In the genomic region with DNA sequence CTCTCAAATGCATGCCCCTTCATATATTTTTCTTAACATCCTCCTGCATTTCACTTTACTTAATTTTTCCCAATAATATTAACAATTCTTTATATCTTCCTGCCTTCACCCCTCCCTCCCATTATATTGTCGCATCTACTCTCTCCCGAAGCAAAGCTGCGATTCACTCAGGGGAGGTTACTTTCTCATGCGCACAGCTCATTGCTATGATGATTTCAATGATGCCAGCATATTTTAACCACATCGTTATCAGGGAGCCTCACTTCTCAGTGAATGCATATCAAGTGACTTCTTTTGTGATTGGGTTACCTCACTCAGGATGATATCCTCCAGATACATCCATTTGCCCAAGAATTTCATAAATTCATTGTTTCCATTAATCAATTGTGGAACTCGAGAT, we compare ENCODE assay signal across 11 mouse cellular contexts.
DNase-seq lines count a peak whose midpoint lies in the region; ATAC-seq lines count a peak whose summit lies in the region.
"Had no signal": no experiment of that assay in that cellular context is flagged by ENCODE, and none has a peak within 500 bp of the region (broad histone marks: within the 10 kb centered on the region; RNA-seq: fewer than 3 reads in every experiment).

No protein-coding gene starts in this region.

- H3K27ac ChIP-seq in forebrain, embryonic 12.5 days, result peak overlapping the region; percentile 89
- peak overlapping the region; percentile 66 for H3K27ac ChIP-seq in midbrain, embryonic 10.5 days (replicated peaks)
- H3K27ac ChIP-seq: heart, embryonic 10.5 days; lung, embryonic 15.5 days had no signal

- H3K9ac ChIP-seq in forebrain, embryonic 12.5 days, result peak overlapping the region; percentile 29; the same call in 1 of the 2 replicates
- H3K9ac ChIP-seq: lung, embryonic 15.5 days had no signal

- H3K4me1 ChIP-seq in forebrain, embryonic 12.5 days, result peaks cover 27% of the 10 kb centered on the region
- H3K4me1 ChIP-seq in midbrain, embryonic 10.5 days, result peaks cover 9% of the 10 kb centered on the region; the same call in 1 of the 2 replicates
- H3K4me1 ChIP-seq: heart, embryonic 10.5 days; lung, embryonic 15.5 days had no signal

- peak overlapping the region; percentile 15; the same call in 1 of the 2 replicates for H3K4me3 ChIP-seq in forebrain, embryonic 12.5 days (replicated peaks)
- H3K4me3 ChIP-seq in midbrain, embryonic 10.5 days, result no peak overlapping the region
- H3K4me3 ChIP-seq: heart, embryonic 10.5 days; lung, embryonic 15.5 days had no signal

- intact Hi-C loops in gastrocnemius, postnatal 36 days (cut with DNase I), result no loop called here

- no peaks in the 10 kb centered on the region for H3K9me3 ChIP-seq in forebrain, embryonic 12.5 days
- H3K9me3 ChIP-seq in midbrain, embryonic 10.5 days (replicated peaks), result no peaks in the 10 kb centered on the region
- H3K9me3 ChIP-seq: heart, embryonic 10.5 days; lung, embryonic 15.5 days had no signal

- DNase-seq in frontal cortex, postnatal 14 days (ENCODE audit: low spot score in 2 of 2), result no peak
- peak; percentile 66 for DNase-seq in brain, adult 2 months (ENCODE audit: low read depth, low spot score)
- DNase-seq in midbrain, embryonic 10.5 days (ENCODE audit: low spot score), result no peak
- no peak for DNase-seq in gastrocnemius, postnatal 36 days
- DNase-seq in embryo, embryonic 10 days (ENCODE audit: low spot score), result no peak
- no peak for DNase-seq in kidney, adult 9 months
- DNase-seq: kidney, adult 11 months had no signal

- H3K27me3 ChIP-seq in forebrain, embryonic 12.5 days, result no peaks in the 10 kb centered on the region
- H3K27me3 ChIP-seq in midbrain, embryonic 10.5 days (ENCODE audit: low read depth, poor library complexity, severe bottlenecking), result no peaks in the 10 kb centered on the region
- H3K27me3 ChIP-seq: lung, embryonic 15.5 days had no signal

- H3K36me3 ChIP-seq in forebrain, embryonic 12.5 days (replicated peaks), result no peaks in the 10 kb centered on the region
- H3K36me3 ChIP-seq in midbrain, embryonic 10.5 days, result no peaks in the 10 kb centered on the region
- H3K36me3 ChIP-seq: heart, embryonic 10.5 days; lung, embryonic 15.5 days had no signal

- WGBS in forebrain, embryonic 12.5 days, result 49% methylated on average over 6 of the region's 6 CpGs
- WGBS in midbrain, embryonic 10.5 days, result 91% methylated on average over 6 of the region's 6 CpGs

- H3K4me2 ChIP-seq in forebrain, embryonic 12.5 days, result peak overlapping the region; percentile 45

- peak; percentile 71; the same call in 1 of the 2 replicates for ATAC-seq in frontal cortex, adult (ENCODE audit: low TSS enrichment)
- peak; percentile 76 for ATAC-seq in forebrain, embryonic 12.5 days (ENCODE audit: low FRiP score)
